Mouse (Mus musculus) erythroblast, adult 5-6 weeks (primary cell): ENCODE results near the gene Mul1. TPM values are rescaled to one million over a fixed set of nuclear protein-coding genes. Genes with fewer than 3 reads are reported as not detected.

Experiments
- total RNA-seq, 2 experiments: library from RNA; stranded (forward) in 1 of 2; stranded (reverse) in 1 of 2; fragments of 150-400 nt in 1 of 2; fragments of 200-764, 138-1000 nt in 1 of 2; gene quantifications; 2 replicates each; pipeline versions ENCODE4 v1.2.3 to v1.2.4; 2015 to 2017; ENCODE audit warnings: low replicate concordance in 2 of 2

Gene Mul1
- total RNA-seq, 2 experiments from 2014 or later = 3.7 to 3.8 TPM

Other genes starting within 250 kb of the Mul1 start
- gene Hp1bp3, start 218.4 kb upstream of the Mul1 start, total RNA-seq (2015; ENCODE audit: low replicate concordance) = 79.7 and 79.8 TPM in 2 replicates
- gene Hp1bp3, start 218.4 kb upstream of the Mul1 start, total RNA-seq (2017; ENCODE audit: low replicate concordance) = 126 and 158 TPM in 2 replicates
- gene Sh2d5, start 184.3 kb upstream of the Mul1 start, total RNA-seq (2015; ENCODE audit: low replicate concordance) = 3.1 and 6.3 TPM in 2 replicates
- gene Sh2d5, start 184.3 kb upstream of the Mul1 start, total RNA-seq (2017; ENCODE audit: low replicate concordance) = 5.4 and 6.4 TPM in 2 replicates
- gene Kif17, start 184.2 kb upstream of the Mul1 start, total RNA-seq (2015; ENCODE audit: low replicate concordance) = 3.3 TPM in 1 of 2 replicates, not detected in the other
- gene Kif17, start 184.2 kb upstream of the Mul1 start, total RNA-seq (2017; ENCODE audit: low replicate concordance) = 0.26 and 1.3 TPM in 2 replicates
- 48.2 and 52.5 TPM in 2 replicates for gene Ddost, start 129.9 kb upstream of the Mul1 start, total RNA-seq (2015; ENCODE audit: low replicate concordance)
- gene Ddost, start 129.9 kb upstream of the Mul1 start, total RNA-seq (2017; ENCODE audit: low replicate concordance) = 27.2 and 36.8 TPM in 2 replicates
- 52.7 and 58.8 TPM in 2 replicates for gene Pink1, start 108.4 kb upstream of the Mul1 start, total RNA-seq (2015; ENCODE audit: low replicate concordance)
- gene Pink1, start 108.4 kb upstream of the Mul1 start, total RNA-seq (2017; ENCODE audit: low replicate concordance) = 91.2 and 111 TPM in 2 replicates
- not detected in 2 replicates for gene Cda, start 66.7 kb upstream of the Mul1 start, total RNA-seq (2015; ENCODE audit: low replicate concordance)
- not detected in 2 replicates for gene Cda, start 66.7 kb upstream of the Mul1 start, total RNA-seq (2017; ENCODE audit: low replicate concordance)
- not detected in 2 replicates for gene Fam43b, start 38.1 kb upstream of the Mul1 start, total RNA-seq (2015; ENCODE audit: low replicate concordance)
- not detected in 2 replicates for gene Fam43b, start 38.1 kb upstream of the Mul1 start, total RNA-seq (2017; ENCODE audit: low replicate concordance)
- not detected in 2 replicates for gene Camk2n1, start 19.6 kb downstream of the Mul1 start, total RNA-seq (2015; ENCODE audit: low replicate concordance)
- not detected in 2 replicates for gene Camk2n1, start 19.6 kb downstream of the Mul1 start, total RNA-seq (2017; ENCODE audit: low replicate concordance)
- gene Vwa5b1, start 201.2 kb downstream of the Mul1 start, total RNA-seq (2015; ENCODE audit: low replicate concordance) = not detected in 2 replicates
- gene Vwa5b1, start 201.2 kb downstream of the Mul1 start, total RNA-seq (2017; ENCODE audit: low replicate concordance) = 2.4 TPM in 1 of 2 replicates, not detected in the other